Mouse (Mus musculus) MEL (cell line): Measurements from ENCODE around the gene Erc1. TPM values are rescaled to one million over a fixed set of nuclear protein-coding genes. Genes with fewer than 3 reads are reported as not detected.

ENCODE experiments used
- DNase-seq: peaks from one replicate; pipeline ENCODE4 v3.0.0; 2011; ENCODE audit warnings: low read depth, low spot score
- H3K27ac ChIP-seq: 2 replicates; pipeline ENCODE4 v1.5.1; 2012; ENCODE audit warnings: low read depth, mild to moderate bottlenecking, control low read depth, low read length, moderate library complexity; ENCODE audit not compliant: control insufficient read depth
- H3K27me3 ChIP-seq, 2 experiments: fragments of 150-350 bp in 1 of 2; sonication (generic) in 1 of 2; 2 replicates each; pipeline ENCODE4 v1.6.1; 2012; ENCODE audit warnings: low read length in 2 of 2, mild to moderate bottlenecking in 2 of 2, improper control_type of control experiment in 1 of 2, moderate library complexity in 1 of 2; ENCODE audit not compliant: insufficient read depth in 2 of 2, control insufficient read depth in 1 of 2
- H3K36me3 ChIP-seq, 2 experiments: 2 replicates each; pipeline ENCODE4 v1.6.1; 2012 to 2014; ENCODE audit warnings: low read length in 2 of 2, improper control_type of control experiment in 1 of 2, inconsistent platforms in 1 of 2, mild to moderate bottlenecking in 1 of 2; ENCODE audit not compliant: insufficient read depth in 2 of 2, control insufficient read depth in 1 of 2
- H3K4me1 ChIP-seq, 2 experiments: fragments of 150-350 bp in 1 of 2; sonication (generic) in 1 of 2; 2 replicates each; pipeline ENCODE4 v1.6.1; 2012; ENCODE audit warnings: low read length in 2 of 2, improper control_type of control experiment in 1 of 2, mild to moderate bottlenecking in 1 of 2; ENCODE audit not compliant: insufficient read depth in 2 of 2, control insufficient read depth in 1 of 2
- H3K4me3 ChIP-seq, 2 experiments: fragments of 150-350 bp in 1 of 2; sonication (generic) in 1 of 2; 2 replicates each; pipeline ENCODE4 v1.5.1; 2012; ENCODE audit warnings: low read depth in 2 of 2, low read length in 2 of 2, mild to moderate bottlenecking in 2 of 2, moderate library complexity in 2 of 2, control low read depth in 1 of 2, improper control_type of control experiment in 1 of 2; ENCODE audit not compliant: control insufficient read depth in 1 of 2, insufficient read depth in 1 of 2
- H3K79me2 ChIP-seq: 2 replicates; pipeline ENCODE4 v1.6.1; 2012; ENCODE audit warnings: mild to moderate bottlenecking, low read length, moderate library complexity; ENCODE audit not compliant: control insufficient read depth, poor library complexity, insufficient read depth
- H3K9ac ChIP-seq: 2 replicates; pipeline ENCODE4 v1.6.1; 2012; ENCODE audit warnings: low read depth, mild to moderate bottlenecking, control low read depth, low read length, moderate library complexity; ENCODE audit not compliant: control insufficient read depth, poor library complexity, severe bottlenecking
- H3K9me3 ChIP-seq: fragments of 150-350 bp; sonication (generic); replicated peaks from 2 replicates; pipeline ENCODE4 v1.6.1; 2012; ENCODE audit warnings: mild to moderate bottlenecking, low read length, improper control_type of control experiment, moderate library complexity; ENCODE audit not compliant: insufficient read depth
- BHLHE40 ChIP-seq: IDR thresholded peaks from 2 replicates; pipeline ENCODE4 v1.6.1; 2012; ENCODE audit warnings: low read depth, mild to moderate bottlenecking, inconsistent platforms, low read length, improper control_type of control experiment, borderline replicate concordance
- CHD1 ChIP-seq: IDR thresholded peaks from 2 replicates; pipeline ENCODE4 v1.6.1; 2012; ENCODE audit warnings: low read depth, mild to moderate bottlenecking, inconsistent platforms, low read length, improper control_type of control experiment
- CHD2 ChIP-seq: IDR thresholded peaks from 2 replicates; pipeline ENCODE4 v1.6.1; 2011; ENCODE audit warnings: low read length, improper control_type of control experiment
- E2F4 ChIP-seq: IDR thresholded peaks from 2 replicates; pipeline ENCODE4 v1.6.1; 2011; ENCODE audit warnings: low read depth, low read length, improper control_type of control experiment, borderline replicate concordance
- EP300 ChIP-seq, 2 experiments: IDR thresholded peaks; 2 replicates each; pipeline ENCODE4 v1.6.1; 2011; ENCODE audit warnings: improper control_type of control experiment in 2 of 2, low read length in 2 of 2, low read depth in 1 of 2, mild to moderate bottlenecking in 1 of 2
- ETS1 ChIP-seq: IDR thresholded peaks from 2 replicates; pipeline ENCODE4 v1.6.1; 2012; ENCODE audit warnings: low read depth, mild to moderate bottlenecking, inconsistent platforms, low read length, improper control_type of control experiment, moderate library complexity
- GABPA ChIP-seq: IDR thresholded peaks from 2 replicates; pipeline ENCODE4 v1.6.1; 2012; ENCODE audit warnings: low read depth, mild to moderate bottlenecking, inconsistent platforms, low read length, improper control_type of control experiment, moderate library complexity
- GATA1 ChIP-seq: IDR thresholded peaks from 2 replicates; pipeline ENCODE4 v1.6.1; 2011; ENCODE audit warnings: low read depth, low read length, improper control_type of control experiment
- JUND ChIP-seq: IDR thresholded peaks from 2 replicates; pipeline ENCODE4 v1.6.1; 2011; ENCODE audit warnings: low read depth, mild to moderate bottlenecking, improper control_type of control experiment, low read length
- MAZ ChIP-seq: IDR thresholded peaks from 2 replicates; pipeline ENCODE4 v1.6.1; 2012; ENCODE audit warnings: low read depth, mild to moderate bottlenecking, inconsistent platforms, low read length, improper control_type of control experiment
- MEF2A ChIP-seq: IDR thresholded peaks from 2 replicates; pipeline ENCODE4 v1.6.1; 2014; ENCODE audit warnings: low read depth, mild to moderate bottlenecking, inconsistent platforms, low read length, improper control_type of control experiment; ENCODE audit not compliant: poor library complexity, insufficient replicate concordance, severe bottlenecking; ENCODE audit errors: extremely low read depth
- MXI1 ChIP-seq: IDR thresholded peaks from 2 replicates; pipeline ENCODE4 v1.6.1; 2011; ENCODE audit warnings: mild to moderate bottlenecking, low read depth, low read length, improper control_type of control experiment
- POLR2A ChIP-seq, 2 experiments: IDR thresholded peaks; 2 replicates each; pipeline ENCODE4 v1.6.1; 2011 to 2012; ENCODE audit warnings: low read length in 2 of 2, mild to moderate bottlenecking in 2 of 2, control low read depth in 1 of 2, improper control_type of control experiment in 1 of 2, low read depth in 1 of 2, moderate library complexity in 1 of 2; ENCODE audit not compliant: control insufficient read depth in 1 of 2, insufficient read depth in 1 of 2, poor library complexity in 1 of 2
- POLR2AphosphoS5 ChIP-seq: IDR thresholded peaks from 2 replicates; pipeline ENCODE4 v1.6.1; 2012; ENCODE audit warnings: low read depth, borderline replicate concordance, mild to moderate bottlenecking, inconsistent platforms, low read length, moderate library complexity, mixed read lengths
- SIN3A ChIP-seq: IDR thresholded peaks from 2 replicates; pipeline ENCODE4 v1.6.1; 2012; ENCODE audit warnings: low read length, improper control_type of control experiment, inconsistent platforms
- SMC3 ChIP-seq: IDR thresholded peaks from 2 replicates; pipeline ENCODE4 v1.6.1; 2011; ENCODE audit warnings: low read depth, low read length, improper control_type of control experiment
- TAL1 ChIP-seq: IDR thresholded peaks from 2 replicates; pipeline ENCODE4 v1.6.1; 2012; ENCODE audit warnings: mild to moderate bottlenecking, inconsistent platforms, low read length, moderate library complexity, mixed read lengths
- TBP ChIP-seq: IDR thresholded peaks from 2 replicates; pipeline ENCODE4 v1.8.0; 2011; ENCODE audit warnings: low read depth, low read length, improper control_type of control experiment
- UBTF ChIP-seq: IDR thresholded peaks from 2 replicates; pipeline ENCODE4 v1.6.1; 2012; ENCODE audit warnings: low read depth, mild to moderate bottlenecking, inconsistent platforms, low read length, improper control_type of control experiment, moderate library complexity, borderline replicate concordance; ENCODE audit not compliant: insufficient read depth
- ZMIZ1 ChIP-seq: IDR thresholded peaks from 2 replicates; pipeline ENCODE4 v1.6.1; 2012; ENCODE audit warnings: low read depth, mild to moderate bottlenecking, inconsistent platforms, low read length, improper control_type of control experiment, moderate library complexity
- ZNF384 ChIP-seq: IDR thresholded peaks from 2 replicates; pipeline ENCODE4 v1.6.1; 2012; ENCODE audit warnings: low read depth, mild to moderate bottlenecking, inconsistent platforms, low read length, improper control_type of control experiment
- polyA plus RNA-seq, 2 experiments: library from polyadenylated mRNA; stranded (reverse) in 1 of 2; unstranded in 1 of 2; fragments of >175 nt in 1 of 2; fragments of >200 nt in 1 of 2; gene quantifications; 2 replicates each; pipeline versions ENCODE4 v1.2.1 to v1.2.4; 2012; ENCODE audit warnings: low replicate concordance in 2 of 2, low read depth in 1 of 2; ENCODE audit not compliant: insufficient read length in 2 of 2, insufficient read depth in 1 of 2, missing spikeins in 1 of 2
- total RNA-seq: library from RNA; depleted of rRNA; stranded (reverse); fragments of 300-350 nt; gene quantifications from 2 replicates; pipeline ENCODE4 v1.2.3, GENCODE M21; 2012

Erc1 gene
- total and polyA plus RNA-seq, 3 experiments, result 3.8 to 79.9 (median 9.4) TPM

DNA sequence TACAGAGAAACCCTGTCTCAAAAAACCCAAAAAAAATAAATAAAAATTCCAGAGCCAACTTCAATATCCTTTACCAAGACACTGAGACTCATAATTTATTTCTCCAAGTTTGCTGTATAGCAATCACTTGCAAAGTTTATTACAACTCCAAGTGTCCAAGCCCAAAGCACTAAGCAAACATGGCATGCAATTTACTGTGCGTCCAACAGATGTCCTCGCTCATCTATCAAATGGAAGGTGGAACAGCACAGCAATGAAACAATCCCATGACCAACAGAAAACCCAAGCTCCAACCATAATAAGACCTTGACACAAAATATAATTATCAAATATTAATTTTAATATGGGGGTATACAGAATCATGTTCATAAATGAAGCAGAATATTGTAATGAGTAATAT is 55.4 kb downstream of the Erc1 start (continued):
- TF ChIP-seq TAL1, result no peak
- no peak for TF ChIP-seq MEF2A

DNA sequence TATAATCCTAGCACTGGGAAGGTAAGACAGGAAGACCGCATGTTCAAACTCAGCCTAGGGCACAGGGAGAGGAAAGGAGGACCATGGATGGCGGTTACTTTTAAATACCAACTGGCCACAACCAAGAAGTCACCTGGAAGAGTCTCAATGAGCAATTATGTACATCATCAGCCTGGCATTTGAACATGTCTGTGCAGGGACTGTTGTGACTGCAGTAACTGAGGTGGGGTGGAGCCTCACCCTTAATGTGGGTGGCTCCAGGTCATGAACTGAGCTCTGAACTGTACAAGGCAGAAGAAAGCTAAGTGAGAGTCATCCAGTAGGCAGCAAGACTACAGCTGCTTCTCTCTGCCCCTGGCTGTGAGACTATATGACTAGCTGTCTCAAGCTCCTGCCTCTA is 65.6 kb downstream of the Erc1 start:
- Histone ChIP-seq H3K36me3 (no peaks in the 10 kb centered on the region; a peak in 2 of 4 replicates), H3K27me3 (no peaks in the 10 kb centered on the region), H3K79me2 (no peaks in the 10 kb centered on the region), H3K4me3 (no peak overlapping the region), H3K27ac (no peak overlapping the region), H3K9me3 (no peaks in the 10 kb centered on the region), H3K9ac (no peak overlapping the region), H3K4me1 (no peaks in the 10 kb centered on the region)
- TF ChIP-seq ETS1 (no peak), UBTF (no peak), ZNF384 (no peak), SIN3A (no peak), MEF2A (no peak), TAL1 (no peak), EP300 (IDR thresholded peaks at IDR 0.05; ENCODE audit: low read depth in 1 of 2, low read length in 2 of 2) (no peak)
- no peak for DNase-seq

DNA sequence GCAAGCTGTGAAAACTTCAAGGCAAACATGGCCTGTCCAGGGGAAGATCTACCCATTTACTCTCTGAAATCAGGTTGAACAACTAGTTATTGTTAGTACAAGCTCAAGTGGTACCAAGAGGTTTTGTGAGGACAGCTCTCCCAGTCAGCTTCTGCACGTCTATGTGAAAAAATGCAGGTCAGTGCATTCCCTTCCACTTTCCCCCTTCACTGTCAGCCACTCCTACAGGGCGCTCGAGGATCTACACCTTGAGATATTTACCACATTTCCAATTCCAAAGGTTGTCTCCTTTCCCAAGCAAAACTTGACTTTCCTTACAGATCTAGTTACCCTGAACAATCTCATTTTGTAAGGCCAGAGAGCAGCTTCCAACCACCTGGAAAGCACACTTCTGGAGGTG is 66.9 kb downstream of the Erc1 start:
- H3K36me3 ChIP-seq, result no peaks in the 10 kb centered on the region; a peak in 2 of 4 replicates
- TF ChIP-seq MXI1 (no peak), MAZ (no peak), JUND (no peak), CHD2 (no peak), ZMIZ1 (no peak), TBP (no peak), ETS1 (no peak), SIN3A (no peak), CHD1 (no peak), GATA1 (no peak), TAL1 (no peak), BHLHE40 (no peak), GABPA (no peak), E2F4 (no peak), POLR2A (IDR thresholded peaks at IDR 0.05; ENCODE audit: control insufficient read depth in 1 of 2, insufficient read depth in 1 of 2, low read depth in 1 of 2, low read length in 2 of 2, poor library complexity in 1 of 2) (no peak), EP300 (IDR thresholded peaks at IDR 0.05; ENCODE audit: low read depth in 1 of 2, low read length in 2 of 2) (no peak), SMC3 (no peak), POLR2AphosphoS5 (no peak)
- no peak for DNase-seq
- no peak overlapping the region for H3K27ac ChIP-seq
- H3K79me2 ChIP-seq, result no peaks in the 10 kb centered on the region
- H3K9me3 ChIP-seq, result no peaks in the 10 kb centered on the region
- no peaks in the 10 kb centered on the region for H3K4me1 ChIP-seq
- H3K27me3 ChIP-seq, result no peaks in the 10 kb centered on the region
- no peak overlapping the region for H3K9ac ChIP-seq
- no peak overlapping the region for H3K4me3 ChIP-seq
